Mouse (Mus musculus) left cerebral cortex, postnatal 36 days (tissue): ENCODE results near the gene Atn1. TPM values are rescaled to one million over a fixed set of nuclear protein-coding genes. Genes with fewer than 3 reads are reported as not detected.

Source experiments
- DNase-seq, 2 experiments: peaks; one replicate each; pipeline ENCODE4 v3.0.0; 2021 to 2022; ENCODE audit warnings: low spot score in 2 of 2, mixed read lengths in 1 of 2
- intact Hi-C: fragments of 180-260 bp; cut with DNase I; formaldehyde crosslinking; loops from one replicate; pipeline ENCODE4 v1.15.1; 2025
- total RNA-seq, 2 experiments: library from RNA; stranded (reverse); gene quantifications; 2 replicates each; pipeline ENCODE4 v1.2.3; 2021

Atn1 gene
- total RNA-seq, 2 experiments from 2014 or later, result 162 to 175 TPM

- intact Hi-C loops, result no loop called here
- DNase-seq, result no peak
Observed at GRCm38 (mm10) chr6:124720904-124721303, 35.4 kb downstream of the Atn1 start.

GRCm38 (mm10) chr6:124719354-124719978 is 36.9 kb downstream of the Atn1 start:
- intact Hi-C loops, result no loop called here
- no peak for DNase-seq

DNA sequence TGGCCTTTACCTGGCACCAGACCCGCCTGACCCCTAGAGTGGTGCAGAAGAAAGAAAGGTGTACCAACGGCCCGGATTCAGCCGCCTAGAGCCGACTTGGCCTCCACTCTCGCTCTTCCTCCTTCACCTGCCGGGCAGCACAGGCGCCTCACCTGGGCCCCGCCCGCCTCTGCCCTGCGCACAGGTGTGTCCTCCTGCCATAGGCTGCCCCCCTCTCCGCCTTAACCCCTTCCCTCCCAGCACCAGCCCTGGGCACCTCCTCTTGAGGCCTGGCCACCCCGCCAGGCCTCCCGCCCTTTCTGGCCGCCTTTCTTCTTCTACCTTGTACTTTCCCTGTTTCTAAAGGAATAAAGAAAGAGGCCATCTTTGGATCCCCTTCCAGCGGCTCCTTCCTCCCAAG is 37.6 kb downstream of the Atn1 start:
- no peak for DNase-seq
- intact Hi-C loops, result no loop called here

- intact Hi-C loops, result no loop called here
- DNase-seq, result no peak
Observed at GRCm38 (mm10) chr6:124717968-124718367, 38.4 kb downstream of the Atn1 start.

DNA sequence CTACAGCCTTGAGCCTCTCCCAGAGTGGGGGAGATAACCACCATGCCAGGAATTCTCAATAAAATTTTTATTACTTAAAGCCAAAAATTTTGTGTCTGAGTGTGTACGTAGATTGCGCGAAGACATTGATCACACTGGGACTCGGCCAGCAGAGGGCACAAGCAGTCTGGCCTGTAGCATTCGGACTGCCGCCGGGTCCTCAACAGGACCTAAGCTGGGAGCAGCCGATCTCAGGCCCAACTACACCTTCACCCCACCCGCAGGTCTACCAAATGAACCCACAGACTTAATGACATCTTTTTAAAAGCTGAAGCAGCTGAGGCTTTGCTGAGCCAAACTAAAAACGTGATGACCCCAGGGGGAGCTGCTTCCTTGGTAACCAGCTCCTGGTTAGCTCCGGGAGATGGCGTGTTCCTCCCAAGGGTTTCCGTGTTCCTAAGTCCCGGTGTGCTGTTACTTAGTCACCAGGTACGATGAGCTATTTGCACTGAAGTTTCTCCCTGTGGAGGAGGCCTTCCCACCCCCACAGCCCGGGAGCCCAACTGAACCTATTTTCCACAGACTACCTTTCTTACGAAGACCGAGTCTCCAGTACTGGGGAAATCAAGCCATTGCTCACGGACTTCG is 39.3 kb downstream of the Atn1 start:
- intact Hi-C loops, result no loop called here
- DNase-seq, result peak in 1 of 2 experiments; percentile 26

GRCm38 (mm10) chr6:124712918-124713317 is 43.4 kb downstream of the Atn1 start:
- intact Hi-C loops, result loop anchor here (1.0 kb wide), 2 partner anchors 28 to 32 kb away; partner anchors contain the start of gene Grcc10
- DNase-seq, result no peak

DNA sequence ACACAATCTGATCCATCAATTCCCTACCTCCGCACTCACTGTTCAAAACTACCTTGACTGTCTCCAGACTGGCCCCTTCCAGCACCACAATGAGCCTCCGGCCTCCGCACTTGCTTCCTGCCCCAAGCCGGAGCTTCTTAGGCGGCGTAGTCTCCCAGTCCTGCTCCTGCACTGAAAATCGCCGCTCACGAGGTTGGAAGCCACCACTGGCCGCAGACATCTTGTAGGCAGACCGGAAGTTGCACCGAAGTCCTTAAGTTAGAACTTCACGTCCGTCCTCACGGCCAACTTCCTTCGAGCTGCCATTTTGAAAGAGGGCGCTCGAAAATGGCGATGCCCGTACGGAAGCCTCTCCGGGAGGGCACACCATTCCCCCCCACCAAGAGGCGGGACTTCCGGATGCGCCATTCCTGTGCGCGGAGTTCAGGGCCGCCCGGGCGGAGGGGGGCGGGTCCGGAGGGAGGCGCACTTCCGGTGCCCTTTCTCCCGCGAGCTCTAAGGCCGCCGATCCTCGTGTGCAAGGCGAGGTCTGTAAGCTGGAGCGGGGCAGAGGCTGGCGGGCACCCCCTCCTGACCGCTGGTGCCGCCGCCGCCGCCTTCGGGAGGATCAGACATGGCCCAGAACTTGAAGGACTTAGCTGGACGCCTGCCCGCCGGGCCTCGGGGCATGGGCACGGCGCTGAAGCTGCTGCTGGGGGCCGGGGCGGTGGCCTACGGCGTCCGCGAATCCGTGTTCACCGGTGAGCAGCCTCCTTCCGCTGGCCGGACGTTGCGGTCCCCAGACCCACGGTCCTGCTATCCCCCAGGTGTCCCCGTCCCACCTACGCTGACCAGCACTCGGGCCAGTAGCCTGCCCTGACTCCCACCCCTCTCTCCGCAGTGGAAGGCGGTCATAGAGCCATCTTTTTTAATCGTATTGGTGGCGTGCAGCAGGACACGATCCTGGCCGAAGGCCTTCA is 44.2 kb downstream of the Atn1 start, which contains the start of the genes Emg1 and Phb2:
Gene Emg1 (minus strand): TSS at position 355 of the 959 bp plus-strand sequence.
Gene Phb2 (plus strand): TSS at position 513 of the 959 bp plus-strand sequence.
- intact Hi-C loops, result loop anchor here (1.0 kb wide), 2 partner anchors 29 to 33 kb away; partner anchors contain the start of gene Grcc10
- DNase-seq, result peak; percentile 97 to 99

DNA sequence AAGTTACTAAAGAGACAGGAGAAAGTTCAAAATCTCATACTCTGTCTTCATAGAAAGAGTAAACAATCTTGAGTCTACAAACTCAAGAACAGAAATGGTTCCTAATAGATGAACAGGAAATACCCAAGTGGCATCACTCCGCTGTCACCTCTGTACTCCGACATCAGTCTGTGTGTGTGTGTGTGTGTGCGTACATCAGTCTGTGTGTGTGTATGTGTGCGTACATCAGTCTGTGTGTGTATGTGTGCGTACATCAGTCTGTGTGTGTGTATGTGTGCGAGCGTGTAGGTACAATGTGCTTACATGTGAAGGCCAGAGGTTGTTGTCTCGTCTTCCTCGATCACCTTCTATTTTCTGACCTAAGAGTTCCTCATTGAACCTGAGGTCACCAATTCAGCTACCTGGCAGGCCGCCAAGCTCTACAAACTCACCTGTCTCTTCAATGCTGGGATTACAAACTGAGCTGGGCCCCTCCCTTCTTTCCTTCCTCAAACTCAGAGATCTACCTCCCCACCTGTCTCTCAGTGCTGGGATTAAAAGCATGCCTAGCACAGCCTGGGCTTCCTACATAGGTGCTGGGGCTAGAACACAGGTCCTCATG is 47.9 kb downstream of the Atn1 start:
- no peak for DNase-seq
- intact Hi-C loops, result no loop called here

- no peak for DNase-seq
- intact Hi-C loops, result no loop called here
Observed at GRCm38 (mm10) chr6:124706061-124706627, 50.2 kb downstream of the Atn1 start.

- DNase-seq, result no peak
- intact Hi-C loops, result loop anchor here (5.0 kb wide), 1 partner anchor 42 kb away; the partner anchor contains the start of gene Lpcat3
Observed at GRCm38 (mm10) chr6:124704417-124704816, 51.9 kb downstream of the Atn1 start.

GRCm38 (mm10) chr6:124703789-124704188 is 52.5 kb downstream of the Atn1 start:
- intact Hi-C loops, result loop anchor here (5.0 kb wide), 1 partner anchor 41 kb away; the partner anchor contains the start of gene Lpcat3
- DNase-seq, result no peak

DNA sequence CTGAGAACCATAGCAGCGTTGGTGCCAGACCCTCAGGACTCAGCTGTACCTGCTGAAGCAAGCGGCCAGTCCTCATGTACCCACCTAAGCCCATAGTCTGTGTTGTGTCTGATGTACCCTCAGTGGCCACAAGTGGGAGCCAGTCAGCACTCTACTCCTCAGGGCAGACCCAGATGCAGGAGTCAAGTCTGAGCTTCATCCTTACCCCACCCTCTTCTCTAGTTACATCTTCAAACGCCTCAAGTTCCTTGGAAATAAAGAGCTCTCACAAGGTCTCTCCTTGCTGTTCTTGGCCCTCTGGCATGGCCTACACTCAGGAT is 53.6 kb downstream of the Atn1 start:
- intact Hi-C loops, result loop anchor here (5.0 kb wide), 1 partner anchor 40 kb away; the partner anchor contains the start of gene Lpcat3
- DNase-seq, result peak; percentile 51 to 70

- DNase-seq, result no peak
- intact Hi-C loops, result loop anchor here (5.0 kb wide), 1 partner anchor 40 kb away; the partner anchor contains the start of gene Lpcat3
Observed at GRCm38 (mm10) chr6:124702102-124702783, 54.1 kb downstream of the Atn1 start.

DNA sequence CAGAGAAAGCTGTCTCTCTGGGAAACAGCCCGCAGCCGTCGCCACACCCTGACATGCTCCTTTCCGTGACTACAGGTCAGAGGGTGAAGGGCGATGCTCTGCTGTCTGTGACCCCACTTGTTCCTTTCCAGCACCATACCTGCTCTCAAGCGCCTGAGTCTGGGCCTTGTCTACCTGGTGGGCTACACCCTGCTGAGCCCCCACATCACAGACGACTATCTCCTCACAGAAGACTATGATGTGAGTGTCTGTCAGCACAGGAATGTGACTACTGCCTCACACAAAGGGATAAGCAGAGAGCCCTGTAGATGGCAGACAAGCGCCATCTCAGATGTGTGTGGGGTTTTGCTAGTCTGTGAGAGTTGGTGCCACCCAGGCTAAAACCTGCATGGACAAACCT is 55.0 kb downstream of the Atn1 start:
- no peak for DNase-seq
- intact Hi-C loops, result loop anchor here (5.0 kb wide), 1 partner anchor 39 kb away; the partner anchor contains the start of gene Lpcat3

DNA sequence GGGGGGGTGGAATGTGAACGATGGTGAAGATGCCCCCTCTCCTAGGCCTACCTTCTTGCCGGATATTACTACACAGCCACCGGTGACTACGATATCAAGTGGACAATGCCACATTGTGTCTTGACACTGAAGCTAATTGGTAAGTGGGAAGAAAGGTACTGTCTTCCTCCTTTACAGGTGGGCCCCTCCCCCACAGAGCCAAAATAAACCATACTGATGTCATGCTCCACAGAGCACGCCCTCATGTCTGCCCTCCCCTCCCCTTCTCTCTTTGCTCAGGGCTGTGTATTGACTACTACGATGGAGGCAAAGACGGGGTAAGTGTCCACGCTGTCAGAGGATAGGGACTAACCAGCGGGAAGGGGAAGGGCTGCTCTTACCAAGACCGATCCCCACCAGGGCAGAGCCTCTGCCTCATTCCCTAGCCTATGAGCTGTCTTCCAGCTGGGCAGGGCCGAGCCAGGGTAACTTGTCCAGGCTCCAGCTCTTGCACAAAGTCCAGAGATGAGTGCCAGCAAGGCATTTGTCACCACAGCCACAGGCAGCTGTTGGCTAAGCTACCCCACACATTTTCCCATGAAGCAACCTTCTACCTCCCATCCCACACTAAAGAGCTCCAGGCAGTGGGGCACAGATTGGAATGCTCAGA is 56.2 kb downstream of the Atn1 start:
- intact Hi-C loops, result loop anchor here (5.0 kb wide), 1 partner anchor 38 kb away; the partner anchor contains the start of gene Lpcat3
- DNase-seq, result peak; percentile 51 to 70

GRCm38 (mm10) chr6:124699366-124699765 is 57.0 kb downstream of the Atn1 start:
- intact Hi-C loops, result no loop called here
- no peak for DNase-seq

DNA sequence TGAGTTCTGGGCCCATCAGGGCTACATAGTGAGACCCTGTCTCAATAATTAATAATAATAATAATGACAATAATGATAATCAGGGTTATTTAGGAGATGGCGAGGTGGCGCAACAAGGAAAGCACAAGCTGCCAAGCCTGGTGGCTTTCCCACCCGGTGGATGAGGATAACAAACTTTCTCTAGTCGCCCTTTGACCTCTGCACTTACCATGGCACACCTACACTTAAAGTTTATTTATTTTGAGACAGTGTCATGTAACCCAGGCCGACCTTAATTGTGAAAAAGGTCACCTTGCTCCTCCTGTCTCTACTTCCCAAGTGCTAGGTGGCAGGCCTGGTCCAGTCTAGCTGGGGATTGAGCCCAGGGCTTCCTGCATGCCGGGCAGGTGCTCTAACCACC is 57.6 kb downstream of the Atn1 start:
- intact Hi-C loops, result no loop called here

More for the DNA sequence above, 57.6 kb downstream of the Atn1 start:
- DNase-seq, result no peak
